Mouse (Mus musculus) neural tube, embryonic 12.5 days (tissue): ENCODE measurements around the gene Gm20388. TPM values are rescaled to one million over a fixed set of nuclear protein-coding genes. Genes with fewer than 3 reads are reported as not detected.

Experiments
- ATAC-seq: fragments of 200-750 bp; cut with Nextera tagmentation; 2 replicates; pipeline ENCODE4 v1.8.0; 2017; ENCODE audit warnings: low read depth, mild to moderate bottlenecking, moderate TSS enrichment, moderate library complexity; ENCODE audit not compliant: low FRiP score
- H3K27ac ChIP-seq: fragments of 300-500 bp; sonication (generic); 2 replicates; pipeline ENCODE4 v1.5.1; 2016
- H3K27me3 ChIP-seq: fragments of 300-500 bp; sonication (generic); replicated peaks from 2 replicates; pipeline ENCODE4 v1.6.1; 2016; ENCODE audit warnings: mild to moderate bottlenecking
- H3K36me3 ChIP-seq: fragments of 300-500 bp; sonication (generic); 2 replicates; pipeline ENCODE4 v1.6.1; 2016; ENCODE audit warnings: mild to moderate bottlenecking
- H3K4me1 ChIP-seq: fragments of 300-500 bp; sonication (generic); 2 replicates; pipeline ENCODE4 v1.6.1; 2016
- H3K4me2 ChIP-seq: fragments of 300-500 bp; sonication (generic); replicated peaks from 2 replicates; pipeline ENCODE4 v1.6.1; 2016; ENCODE audit warnings: mild to moderate bottlenecking
- H3K4me3 ChIP-seq: fragments of 300-500 bp; sonication (generic); 2 replicates; pipeline ENCODE4 v1.5.1; 2016
- H3K9ac ChIP-seq: fragments of 300-500 bp; sonication (generic); 2 replicates; pipeline ENCODE4 v1.6.1; 2016; ENCODE audit warnings: mild to moderate bottlenecking
- H3K9me3 ChIP-seq: fragments of 300-500 bp; sonication (generic); 2 replicates; pipeline ENCODE4 v1.6.1; 2016; ENCODE audit warnings: mild to moderate bottlenecking
- WGBS: fragments of 180-500 bp; shearing (Covaris S2); methylation state at CpG from one replicate; pipeline ENCODE4 v1.1.7; 2016; 5-methylcytosine and 5-hydroxymethylcytosine counted together
- polyA plus RNA-seq: library from polyadenylated mRNA; unstranded; fragments of >200 nt; fragmentation: Nextera tagmentation; extraction: Ambion mirVana; gene quantifications from 2 replicates; pipeline ENCODE4 v1.2.1, GENCODE M21; 2016

Gene Gm20388
- polyA plus RNA-seq, 1 experiment from 2014 or later = not detected

DNA sequence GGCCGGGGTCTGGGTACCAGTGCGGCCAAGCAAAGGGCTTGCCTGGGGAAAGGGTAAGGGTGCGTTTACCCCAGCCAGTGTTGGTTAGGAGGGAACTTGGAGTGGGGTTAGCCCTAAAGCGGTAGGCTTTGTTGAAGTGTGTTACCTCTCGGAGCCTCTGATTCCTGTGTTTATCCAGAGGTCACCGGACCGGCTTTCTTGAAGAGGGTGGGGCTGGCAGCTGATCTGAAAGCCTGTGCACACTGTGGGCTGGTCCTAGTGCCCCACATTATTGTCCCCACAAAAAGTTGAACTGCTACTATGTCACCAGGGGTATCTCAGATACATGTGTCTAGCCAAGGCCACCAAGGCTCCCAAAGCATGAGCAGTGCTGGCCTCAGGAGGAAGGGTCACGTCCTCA, 2328.1 kb downstream of the Gm20388 start:
- no peak overlapping the region for H3K4me3 ChIP-seq
- no peak overlapping the region for H3K9ac ChIP-seq
- H3K4me2 ChIP-seq = no peak overlapping the region
- ATAC-seq = no peak
- no peak overlapping the region for H3K27ac ChIP-seq
- no peaks in the 10 kb centered on the region for H3K4me1 ChIP-seq
- no peaks in the 10 kb centered on the region for H3K9me3 ChIP-seq
- H3K36me3 ChIP-seq = no peaks in the 10 kb centered on the region
- 83% methylated on average over 8 of the region's 8 CpGs for WGBS
- H3K27me3 ChIP-seq = no peaks in the 10 kb centered on the region

DNA sequence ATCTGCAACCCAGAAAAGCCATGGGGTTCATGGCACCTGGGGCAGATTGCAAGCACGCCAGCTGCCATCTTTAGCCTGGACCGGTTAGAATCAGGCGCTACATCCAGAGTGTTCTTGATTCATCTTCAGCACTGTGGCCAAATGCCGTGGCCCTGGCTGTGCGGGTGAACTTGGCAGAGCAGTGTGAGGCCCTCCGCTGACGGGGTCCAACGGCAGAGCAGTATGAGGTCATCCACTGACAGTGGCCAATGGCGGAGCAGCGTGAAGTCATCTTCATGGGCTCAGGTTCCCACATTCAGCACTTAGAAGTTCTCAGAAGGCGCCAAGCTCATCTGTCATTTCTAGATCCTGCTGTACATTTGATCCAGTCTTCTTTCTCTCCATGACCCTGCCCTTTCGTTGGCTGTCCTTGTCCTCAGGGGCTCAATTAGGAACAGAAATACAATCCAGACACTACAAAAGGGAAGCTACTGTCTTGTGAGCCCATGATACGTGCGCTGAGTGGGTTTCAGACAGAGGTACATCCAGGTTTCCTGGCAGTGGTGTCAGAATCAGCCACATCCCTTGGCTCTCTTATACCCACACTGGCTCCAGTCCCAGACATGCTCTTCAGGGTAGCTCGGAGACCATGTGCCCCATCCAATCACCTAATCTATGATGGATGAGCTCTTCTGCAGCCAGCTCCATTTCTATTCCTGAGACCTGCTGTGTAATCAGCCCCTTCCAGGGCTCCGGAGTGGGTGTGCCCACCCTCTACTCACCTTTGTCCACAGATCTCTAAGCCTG, 2329.8 kb downstream of the Gm20388 start:
- Histone ChIP-seq H3K27me3 (no peaks in the 10 kb centered on the region), H3K9me3 (no peaks in the 10 kb centered on the region), H3K4me1 (no peaks in the 10 kb centered on the region), H3K27ac (no peak overlapping the region), H3K4me3 (no peak overlapping the region), H3K9ac (no peak overlapping the region), H3K36me3 (no peaks in the 10 kb centered on the region), H3K4me2 (no peak overlapping the region)
- no peak for ATAC-seq
- 91% methylated on average over 16 of the region's 16 CpGs for WGBS

DNA sequence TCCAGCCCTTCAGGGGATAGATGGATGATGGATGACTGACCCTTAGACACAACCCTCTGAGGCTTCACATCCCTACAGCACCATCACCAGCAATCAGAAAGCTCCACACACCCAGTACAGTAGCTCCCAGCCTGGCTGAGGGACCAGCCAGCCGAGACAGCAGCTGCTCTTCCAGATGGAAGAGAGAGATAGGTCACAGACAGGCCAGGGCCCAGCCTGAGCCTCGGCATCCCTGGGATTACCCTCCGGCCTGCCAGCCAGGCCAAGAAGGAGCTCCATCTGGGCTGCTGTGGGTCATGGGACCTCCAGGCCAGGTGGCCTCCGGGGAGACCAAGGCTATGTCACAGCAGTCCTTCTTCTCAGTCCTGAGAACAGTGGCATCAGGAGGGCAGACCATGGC, 2332.7 kb downstream of the Gm20388 start:
- no peak for ATAC-seq

DNA sequence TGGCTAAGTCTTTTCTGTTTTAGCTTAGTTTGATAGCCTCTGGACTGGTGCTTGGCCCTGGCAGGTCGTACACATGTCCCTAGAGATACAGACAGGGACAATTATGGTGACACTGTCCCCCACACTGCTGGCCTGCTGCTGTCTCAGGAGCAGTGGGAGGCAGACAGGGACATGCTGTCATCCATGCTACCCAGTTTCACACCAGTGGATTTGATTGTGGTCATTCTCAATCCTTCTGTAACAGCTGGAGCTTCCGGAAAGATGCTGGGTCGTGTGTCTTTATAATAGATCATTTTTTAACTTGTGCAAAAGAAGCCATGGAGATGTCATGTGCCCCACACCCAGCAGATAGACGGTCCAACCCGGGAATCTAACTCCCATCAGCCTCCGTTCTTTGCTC, 2334.5 kb downstream of the Gm20388 start:
- no peaks in the 10 kb centered on the region for H3K9me3 ChIP-seq
- no peaks in the 10 kb centered on the region for H3K27me3 ChIP-seq
- H3K4me1 ChIP-seq = peaks cover 8% of the 10 kb centered on the region; the same call in 1 of the 2 replicates
- no peak for ATAC-seq
- no peak overlapping the region for H3K4me2 ChIP-seq
- H3K36me3 ChIP-seq = no peaks in the 10 kb centered on the region
- 83% methylated on average over 6 of the region's 6 CpGs for WGBS
- H3K27ac ChIP-seq = no peak overlapping the region
- no peak overlapping the region for H3K9ac ChIP-seq
- no peak overlapping the region for H3K4me3 ChIP-seq

More for the DNA sequence above, 2332.7 kb downstream of the Gm20388 start:
- no peaks in the 10 kb centered on the region for H3K36me3 ChIP-seq
- no peaks in the 10 kb centered on the region for H3K9me3 ChIP-seq
- WGBS = 70% methylated on average over 4 of the region's 4 CpGs
- H3K4me1 ChIP-seq = peaks cover 8% of the 10 kb centered on the region; the same call in 1 of the 2 replicates
- H3K9ac ChIP-seq = no peak overlapping the region
- no peaks in the 10 kb centered on the region for H3K27me3 ChIP-seq
- H3K4me2 ChIP-seq = no peak overlapping the region
- no peak overlapping the region for H3K27ac ChIP-seq
- H3K4me3 ChIP-seq = no peak overlapping the region

DNA sequence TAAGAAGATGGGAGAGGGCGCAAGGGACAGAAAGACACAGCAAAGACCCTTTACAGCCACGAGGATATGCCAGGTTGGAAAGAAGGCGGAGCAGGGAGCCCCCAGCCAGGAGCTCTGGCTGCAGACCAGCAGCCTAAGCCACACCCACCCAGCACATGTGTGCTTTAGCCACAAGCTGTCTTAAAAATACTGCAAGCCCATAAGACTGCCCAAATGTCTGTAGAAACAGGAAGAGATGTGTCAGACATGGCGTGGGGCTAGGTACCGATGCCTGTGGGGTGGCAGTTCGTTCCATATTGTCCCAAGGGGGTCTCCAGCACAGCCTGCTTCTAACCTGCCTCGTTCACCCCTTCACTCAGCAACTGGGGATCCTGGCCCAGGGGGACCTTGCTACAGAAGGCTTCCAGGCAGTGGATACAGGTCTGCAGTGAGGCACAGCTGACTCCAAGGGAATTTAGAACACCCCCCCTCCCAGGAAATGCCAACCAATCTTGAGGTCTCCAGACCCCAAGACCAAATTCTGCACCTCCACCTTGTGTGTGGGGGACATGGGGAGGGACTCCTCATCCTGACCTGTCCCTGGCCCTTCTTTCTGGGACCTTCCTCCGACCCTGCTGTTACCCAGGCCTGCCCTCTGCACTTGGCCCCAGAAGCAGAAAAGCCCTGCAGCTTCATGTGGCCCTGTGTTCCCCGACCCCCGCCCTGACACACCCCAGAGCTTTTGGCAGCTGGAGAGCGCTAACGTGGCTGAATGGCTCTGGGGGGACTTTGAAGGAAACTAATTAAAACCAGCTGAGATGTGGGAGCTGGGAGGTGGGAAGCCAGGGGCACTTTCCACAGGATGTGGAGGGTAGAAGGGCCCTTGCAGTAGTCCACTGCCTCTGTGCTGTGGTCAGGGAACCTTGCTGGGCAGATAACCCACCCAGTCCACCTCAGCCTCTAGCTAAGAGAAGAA, 2335.9 kb downstream of the Gm20388 start:
- Histone ChIP-seq H3K4me3 (no peak overlapping the region), H3K4me2 (no peak overlapping the region), H3K27ac (no peak overlapping the region), H3K4me1 (peaks cover 8% of the 10 kb centered on the region; the same call in 1 of the 2 replicates), H3K27me3 (no peaks in the 10 kb centered on the region), H3K9me3 (no peaks in the 10 kb centered on the region), H3K36me3 (no peaks in the 10 kb centered on the region), H3K9ac (no peak overlapping the region)
- WGBS = 46% methylated on average over 12 of the region's 12 CpGs
- no peak for ATAC-seq

DNA sequence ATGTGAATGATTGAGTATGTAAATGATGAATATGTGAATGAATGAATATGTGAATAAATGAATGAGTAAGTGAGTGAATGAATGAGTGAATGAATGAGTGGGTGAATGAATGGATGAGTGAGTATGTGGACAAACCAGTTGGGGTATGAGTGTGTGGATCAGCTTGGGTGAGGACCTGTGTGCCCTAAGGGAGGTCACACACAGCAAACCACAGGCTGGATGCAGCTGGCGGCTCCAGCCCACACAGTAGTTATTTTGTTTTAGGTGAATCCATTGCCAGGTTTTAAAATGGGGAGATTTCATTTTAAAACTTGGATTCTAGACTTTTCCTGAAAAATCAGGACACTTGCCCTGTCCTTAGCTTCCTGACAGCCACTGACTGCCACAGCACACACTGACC, 2341.1 kb downstream of the Gm20388 start:
- WGBS = 76% methylated on average over 1 of the region's 1 CpGs
- H3K9me3 ChIP-seq = no peaks in the 10 kb centered on the region
- ATAC-seq = no peak
- H3K27me3 ChIP-seq = no peaks in the 10 kb centered on the region
- H3K4me3 ChIP-seq = no peak overlapping the region
- no peak overlapping the region for H3K4me2 ChIP-seq
- H3K36me3 ChIP-seq = no peaks in the 10 kb centered on the region
- no peak overlapping the region for H3K27ac ChIP-seq
- no peak overlapping the region for H3K9ac ChIP-seq
- H3K4me1 ChIP-seq = peaks cover 2% of the 10 kb centered on the region; the same call in 1 of the 2 replicates

DNA sequence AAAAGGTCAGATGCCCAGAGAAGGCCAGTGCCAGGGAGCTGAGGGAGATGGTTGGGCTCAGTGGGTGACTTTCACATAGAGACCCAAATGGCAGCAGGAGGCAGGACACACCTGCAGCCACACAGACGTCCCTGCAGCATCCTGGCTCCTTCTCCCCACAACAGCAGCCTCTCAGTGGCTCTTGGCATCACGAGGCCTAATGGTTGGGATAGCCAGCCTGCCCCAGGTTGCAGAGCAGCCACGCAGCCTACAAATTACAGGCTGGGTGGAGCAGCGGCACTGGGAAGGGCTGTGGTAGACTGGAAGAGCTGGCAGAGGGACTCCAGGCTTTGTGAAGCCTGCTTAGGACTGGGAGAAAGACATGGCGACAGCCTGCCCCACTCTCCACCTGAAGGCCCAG, 2341.7 kb downstream of the Gm20388 start:
- no peak overlapping the region for H3K9ac ChIP-seq
- no peaks in the 10 kb centered on the region for H3K9me3 ChIP-seq
- no peaks in the 10 kb centered on the region for H3K4me1 ChIP-seq
- H3K4me3 ChIP-seq = no peak overlapping the region
- no peak for ATAC-seq
- H3K4me2 ChIP-seq = no peak overlapping the region
- H3K27me3 ChIP-seq = no peaks in the 10 kb centered on the region
- 59% methylated on average over 5 of the region's 5 CpGs for WGBS
- no peak overlapping the region for H3K27ac ChIP-seq
- no peaks in the 10 kb centered on the region for H3K36me3 ChIP-seq

DNA sequence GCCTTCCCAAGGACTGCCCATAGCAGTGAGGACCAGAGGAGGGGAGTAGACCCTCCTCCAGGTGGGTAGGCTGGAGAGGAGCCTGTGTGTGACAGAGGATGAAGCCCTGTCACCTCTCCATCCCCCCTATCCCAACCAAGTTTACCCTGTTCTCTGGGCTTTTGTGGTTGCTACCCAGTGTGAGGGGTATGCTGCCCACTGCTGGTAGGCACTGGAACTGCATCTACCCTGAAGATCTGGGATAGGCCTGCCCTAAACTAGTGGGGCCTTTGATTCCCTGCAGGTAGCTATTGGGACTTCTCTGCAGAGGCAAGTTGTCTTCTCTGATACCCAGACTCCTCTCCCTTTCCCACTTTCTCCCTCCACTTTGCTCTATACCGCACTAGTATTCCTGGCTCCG, 2348.7 kb downstream of the Gm20388 start:
- peak; percentile 17; the same call in 1 of the 2 replicates for ATAC-seq
- no peaks in the 10 kb centered on the region for H3K9me3 ChIP-seq
- no peaks in the 10 kb centered on the region; the same call in 1 of the 2 replicates for H3K27me3 ChIP-seq
- 59% methylated on average over 2 of the region's 2 CpGs for WGBS
- no peak overlapping the region for H3K27ac ChIP-seq
- H3K4me3 ChIP-seq = no peak overlapping the region
- no peaks in the 10 kb centered on the region for H3K36me3 ChIP-seq
- H3K4me2 ChIP-seq = no peak overlapping the region
- H3K4me1 ChIP-seq = 0 out of 2 replicates have a peak, but pooled peaks cover 3% of the 10 kb centered on the region
- no peak overlapping the region for H3K9ac ChIP-seq

DNA sequence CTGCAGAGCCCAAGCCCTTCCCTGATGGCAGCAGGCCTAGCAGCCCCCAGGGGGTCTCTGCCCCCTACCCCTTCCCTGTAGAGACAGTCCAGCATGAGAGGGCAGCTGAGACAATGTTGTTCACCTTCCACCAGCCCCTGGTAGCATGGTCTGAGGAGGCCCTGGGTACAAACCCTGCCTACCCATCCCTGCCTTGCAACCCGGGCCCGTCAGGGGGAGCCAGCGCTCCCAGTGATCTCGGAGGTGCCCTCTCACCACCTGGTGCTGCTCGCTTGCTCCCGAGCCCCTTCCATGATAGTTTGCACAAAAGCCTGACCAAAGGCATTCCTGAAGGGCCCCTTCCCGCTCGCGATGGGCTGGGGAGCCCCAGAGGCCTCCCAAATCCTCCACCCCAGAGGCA, 2350.1 kb downstream of the Gm20388 start:
- Histone ChIP-seq H3K4me1 (0 out of 2 replicates have a peak, but pooled peaks cover 3% of the 10 kb centered on the region), H3K4me2 (no peak overlapping the region), H3K36me3 (no peaks in the 10 kb centered on the region), H3K27me3 (peaks cover 5% of the 10 kb centered on the region; the same call in 1 of the 2 replicates), H3K27ac (no peak overlapping the region), H3K9me3 (no peaks in the 10 kb centered on the region), H3K4me3 (no peak overlapping the region), H3K9ac (no peak overlapping the region)
- 57% methylated on average over 9 of the region's 9 CpGs for WGBS
- ATAC-seq = no peak

DNA sequence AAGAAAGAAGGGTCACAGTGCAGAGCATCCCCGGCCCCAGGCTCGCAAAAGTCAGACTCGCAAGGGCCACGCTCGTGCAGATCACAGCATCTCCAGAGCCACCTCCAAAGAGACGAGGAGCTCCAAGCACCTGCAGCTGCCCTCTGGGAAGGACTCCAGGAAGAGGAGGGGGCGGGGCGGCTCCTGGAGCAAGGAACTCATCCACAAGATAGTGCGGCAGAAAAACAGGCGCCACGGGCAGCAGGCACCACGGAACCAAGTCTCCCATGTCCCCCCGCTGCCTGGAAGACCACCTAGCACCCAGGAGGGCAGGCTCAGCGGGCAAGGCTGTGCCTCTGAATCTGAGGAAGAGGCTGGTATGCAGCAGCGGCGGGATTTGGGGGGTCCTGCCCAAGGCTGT, 2352.2 kb downstream of the Gm20388 start:
- H3K4me2 ChIP-seq = no peak overlapping the region
- H3K9ac ChIP-seq = no peak overlapping the region
- 70% methylated on average over 16 of the region's 16 CpGs for WGBS
- H3K4me3 ChIP-seq = no peak overlapping the region
- H3K27me3 ChIP-seq = peaks cover 5% of the 10 kb centered on the region
- no peak overlapping the region for H3K27ac ChIP-seq
- no peak for ATAC-seq
- H3K36me3 ChIP-seq = no peaks in the 10 kb centered on the region
- 0 out of 2 replicates have a peak, but pooled peaks cover 3% of the 10 kb centered on the region for H3K4me1 ChIP-seq
- H3K9me3 ChIP-seq = no peaks in the 10 kb centered on the region

DNA sequence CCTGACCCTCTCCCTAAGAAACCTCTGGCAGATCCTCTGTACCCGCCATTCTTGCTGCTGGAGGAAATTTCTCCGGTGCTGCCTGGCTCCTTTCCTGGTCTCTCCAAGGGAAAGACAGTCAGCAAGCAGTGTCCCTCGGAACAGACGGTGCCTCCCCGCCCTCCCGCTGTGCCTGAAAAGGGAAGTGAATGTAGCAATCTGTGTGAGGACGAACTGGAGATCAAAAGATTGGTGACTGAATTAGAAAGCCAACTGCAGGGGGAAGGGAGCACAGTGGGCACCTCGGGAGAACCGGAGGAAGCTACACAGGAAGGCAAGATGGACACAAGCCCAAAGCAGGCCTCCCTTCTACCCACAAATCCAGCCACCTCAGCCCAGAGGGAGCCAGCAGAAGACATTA, 2353.6 kb downstream of the Gm20388 start:
- no peak for ATAC-seq
- no peaks in the 10 kb centered on the region for H3K36me3 ChIP-seq
- peaks cover 5% of the 10 kb centered on the region for H3K27me3 ChIP-seq
- no peak overlapping the region for H3K9ac ChIP-seq
- no peak overlapping the region for H3K4me3 ChIP-seq
- H3K9me3 ChIP-seq = no peaks in the 10 kb centered on the region
- no peak overlapping the region for H3K4me2 ChIP-seq
- 0 out of 2 replicates have a peak, but pooled peaks cover 8% of the 10 kb centered on the region for H3K4me1 ChIP-seq
- no peak overlapping the region for H3K27ac ChIP-seq
- WGBS = 26% methylated on average over 9 of the region's 9 CpGs

DNA sequence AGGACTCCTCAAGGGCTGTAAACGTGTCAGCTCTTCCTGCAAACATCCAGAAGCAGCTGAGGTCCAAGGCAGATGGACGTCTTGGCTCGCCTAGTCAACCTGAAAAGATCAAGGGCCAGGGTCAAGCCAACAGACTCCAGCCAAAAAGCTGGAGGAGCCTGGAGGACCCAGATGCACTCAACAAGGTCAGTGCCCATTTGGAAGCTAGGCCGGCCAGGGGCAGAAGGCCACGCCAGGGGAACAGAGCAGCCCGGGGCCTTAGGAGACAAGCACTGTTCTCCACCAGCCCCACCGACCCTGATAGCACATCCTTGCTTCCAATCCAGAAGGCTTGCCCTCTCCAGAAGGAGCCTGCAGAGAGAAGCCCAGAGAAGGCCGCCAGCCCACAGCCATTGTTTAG, 2354.9 kb downstream of the Gm20388 start:
- H3K9ac ChIP-seq = no peak overlapping the region
- H3K4me2 ChIP-seq = no peak overlapping the region
- no peaks in the 10 kb centered on the region for H3K9me3 ChIP-seq
- ATAC-seq = no peak
- peaks cover 14% of the 10 kb centered on the region; the same call in 1 of the 2 replicates for H3K4me1 ChIP-seq
- WGBS = 81% methylated on average over 8 of the region's 8 CpGs
- peaks cover 15% of the 10 kb centered on the region for H3K27me3 ChIP-seq
- no peak overlapping the region for H3K4me3 ChIP-seq
- H3K27ac ChIP-seq = no peak overlapping the region
- H3K36me3 ChIP-seq = no peaks in the 10 kb centered on the region
